Mouse (Mus musculus) liver, adult 2 months (tissue): Measurements from ENCODE around the gene Gh.

Experiments used
- CTCF ChIP-seq: fragments of 200-500 bp; IDR thresholded peaks from 2 replicates; pipeline ENCODE4 v1.5.1; 2011; ENCODE audit warnings: low read depth, low read length, control low read depth
- POLR2A ChIP-seq: fragments of 200-500 bp; IDR thresholded peaks from 2 replicates; pipeline ENCODE4 v1.6.1; 2011; ENCODE audit warnings: low read length, control low read depth; ENCODE audit not compliant: insufficient read depth; ENCODE audit errors: extremely low read depth

DNA sequence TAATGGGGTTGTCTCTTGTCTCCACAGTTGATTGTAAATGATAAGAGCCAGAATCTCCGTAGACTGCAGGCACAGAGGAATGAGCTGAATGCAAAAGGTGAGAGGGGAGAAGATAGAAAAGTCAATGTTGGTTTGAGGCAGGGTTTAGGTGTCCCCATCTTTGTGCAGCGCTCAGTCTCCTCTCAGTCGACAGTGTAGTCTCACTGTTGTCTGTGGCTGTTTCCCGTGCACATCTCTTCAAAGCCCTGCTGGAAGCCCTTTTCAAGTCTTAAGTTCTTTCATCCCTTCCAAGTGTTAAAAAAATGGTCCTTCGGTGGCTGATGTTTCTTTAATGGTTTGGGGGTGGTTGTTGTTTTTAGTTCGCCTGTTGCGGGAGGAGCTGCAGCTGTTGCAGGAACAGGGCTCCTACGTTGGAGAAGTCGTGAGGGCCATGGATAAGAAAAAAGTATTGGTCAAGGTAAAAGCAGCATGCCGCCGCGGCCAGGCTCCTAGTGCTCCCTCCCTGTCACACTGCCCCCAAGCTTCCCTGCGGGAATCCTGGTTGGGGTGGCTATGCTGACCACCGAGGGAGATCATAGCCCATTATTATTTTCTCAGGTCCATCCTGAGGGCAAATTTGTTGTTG lies 40.7 kb downstream of the Gh start:
- TF ChIP-seq CTCF (no peak), POLR2A (no peak)
